Mouse (Mus musculus) monocyte, adult 59 days (primary cell): ENCODE data around the gene Grm4. TPM values are rescaled to one million over a fixed set of nuclear protein-coding genes. Genes with fewer than 3 reads are reported as not detected.

ENCODE experiments used
- total RNA-seq, 2 experiments: library from RNA; stranded (reverse); gene quantifications; one replicate each; pipeline ENCODE4 v1.2.4; 2023

Gene Grm4
- total RNA-seq: not detected

DNA sequence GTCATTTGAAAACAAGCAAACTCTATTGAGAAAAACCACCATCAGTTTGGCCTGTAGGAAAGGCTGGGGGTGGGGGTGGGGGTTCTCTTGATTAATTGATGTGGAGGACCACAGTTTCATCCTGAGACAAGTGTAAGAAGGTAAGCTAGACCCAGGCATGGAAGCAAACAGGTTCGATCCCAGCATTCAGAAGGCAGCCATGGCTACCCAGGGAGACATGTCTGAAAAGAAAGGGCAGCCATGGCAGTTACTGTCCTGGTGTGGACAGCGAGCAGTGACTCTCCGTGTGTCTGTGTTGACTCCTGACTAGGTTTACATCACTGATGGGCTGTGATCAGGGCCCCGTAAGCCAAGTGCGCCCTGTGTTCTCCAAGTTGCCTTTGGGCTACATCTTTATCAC lies at the start of gene Grm4:
Gene Grm4, minus strand, starts transcription at position 101 of the 400 bp plus-strand sequence.

DNA sequence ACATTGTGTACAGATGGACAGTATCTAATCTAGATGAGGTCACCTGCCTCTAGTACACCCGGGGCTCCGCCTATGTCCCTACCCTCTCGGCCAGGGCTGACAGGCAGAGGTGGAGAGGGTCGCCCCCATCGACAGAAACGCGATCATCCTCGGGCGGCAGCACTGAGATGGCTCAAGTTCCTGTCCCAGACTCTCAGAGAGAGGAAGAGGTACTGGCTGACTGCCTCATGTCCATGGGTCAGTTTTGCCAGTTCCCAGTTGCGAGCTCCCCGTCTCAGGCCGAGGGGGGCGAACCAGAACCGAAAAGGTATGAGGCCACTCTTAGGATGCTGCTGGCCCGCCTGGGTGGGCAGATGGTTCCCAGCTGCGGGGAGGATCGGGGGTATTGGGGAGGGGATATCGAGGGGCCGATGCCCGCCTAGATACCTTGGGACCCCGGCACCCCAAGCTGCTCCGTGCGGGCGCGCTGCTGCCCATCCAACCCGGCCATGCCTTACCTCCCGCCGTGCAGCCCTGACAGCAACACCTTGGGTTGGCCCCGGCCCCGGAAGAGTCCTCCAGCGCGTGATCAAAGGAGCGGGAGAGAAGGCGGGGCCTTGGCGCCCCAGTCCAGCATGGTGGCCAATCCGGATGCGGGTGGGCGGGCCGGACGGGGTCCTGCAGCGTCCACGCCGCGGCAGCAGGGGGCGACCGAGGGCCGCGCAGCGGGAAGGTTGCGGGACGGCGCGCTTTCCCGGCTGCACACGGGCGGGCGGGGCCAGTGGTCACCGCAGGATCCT lies 44.1 kb upstream of the Grm4 start, which contains the start of gene AI413582:
Gene AI413582, minus strand, starts transcription at position 594 of the 779 bp plus-strand sequence.

GRCm38 (mm10) chr17:27556315-27557011 lies 35.3 kb upstream of the Grm4 start, which contains the start of gene Hmga1:
Gene Hmga1 (plus strand): TSS chr17:27556497.

Other genes starting within 250 kb of the Grm4 start
- 10 to 100 TPM; 68.4 to 74.6 TPM for gene Hmga1, start 35.1 kb upstream of the Grm4 start, total RNA-seq
- gene AI413582, start 44.4 kb upstream of the Grm4 start, total RNA-seq: 10 to 100 TPM; 58.2 to 66.1 TPM
- gene Nudt3, start 102.1 kb upstream of the Grm4 start, total RNA-seq: 10 to 100 TPM; 67.3 to 69.3 TPM
- gene RPS10-NUDT3, start 113.8 kb upstream of the Grm4 start, total RNA-seq: not detected
- 1,000 to 10,000 TPM; 1,302 to 1,408 TPM for gene Rps10, start 115.3 kb upstream of the Grm4 start, total RNA-seq
- gene Pacsin1, start 134.1 kb upstream of the Grm4 start, total RNA-seq: under 1 TPM; 0.34 to 0.55 TPM
- not detected for gene Spdef, start 207.6 kb upstream of the Grm4 start, total RNA-seq